Mouse (Mus musculus): ENCODE data around the gene Rpa1.
"Not testable (repeated sequence)": the region's sequence is repeated elsewhere in the genome, so short reads cannot be mapped to it uniquely, and the experiment has no call there.

Gene Rpa1

GRCm38 (mm10) chr11:75283784-75284183, 64.3 kb downstream of the Rpa1 start:
- DNase-seq = not testable (repeated sequence)

GRCm38 (mm10) chr11:75282496-75283120, 65.5 kb downstream of the Rpa1 start:
- peak; percentile 55 to 56 for DNase-seq

DNA sequence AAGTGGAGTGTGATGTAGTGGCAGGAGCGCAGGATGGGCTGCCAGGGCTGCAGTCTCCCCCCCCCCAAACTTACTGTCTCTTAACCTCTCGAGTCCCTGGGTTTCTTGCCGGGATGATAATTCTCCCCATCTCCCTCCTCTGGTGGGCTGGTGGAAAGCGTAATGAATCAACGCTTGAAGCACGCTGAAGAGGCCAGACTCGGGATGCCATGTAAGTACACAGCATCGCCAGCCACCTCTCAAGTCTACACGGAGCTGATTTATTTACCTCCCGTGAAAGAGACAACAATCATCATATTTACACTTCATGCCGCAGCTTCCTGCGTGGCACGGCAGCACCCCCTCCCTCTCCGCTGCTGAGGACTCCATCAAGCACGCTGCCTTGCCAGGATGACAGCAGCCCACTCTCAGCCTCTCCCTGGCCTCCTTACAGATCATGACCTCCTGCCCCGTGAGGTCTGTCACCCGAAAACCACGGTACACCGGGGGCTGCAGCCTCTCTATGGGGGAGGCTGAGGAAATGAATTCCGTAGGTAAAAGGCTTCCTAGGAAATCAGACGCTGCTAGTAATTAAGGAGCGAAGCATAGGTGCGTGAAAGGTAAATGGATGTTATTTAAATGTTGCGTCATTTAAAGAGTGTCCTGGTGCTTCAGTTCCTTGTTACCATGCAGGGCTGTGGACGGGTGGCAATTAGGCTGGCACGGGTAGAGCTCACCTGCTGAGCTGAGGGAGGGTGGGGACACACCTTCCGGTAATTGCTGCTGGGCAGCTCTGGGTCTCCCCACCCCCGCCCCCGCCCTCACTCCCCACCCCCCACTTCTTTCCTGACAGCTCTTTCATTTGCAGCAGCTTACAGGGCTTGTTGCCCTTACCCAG, 66.5 kb downstream of the Rpa1 start:
- DNase-seq = peak; percentile 56 to 60

DNA sequence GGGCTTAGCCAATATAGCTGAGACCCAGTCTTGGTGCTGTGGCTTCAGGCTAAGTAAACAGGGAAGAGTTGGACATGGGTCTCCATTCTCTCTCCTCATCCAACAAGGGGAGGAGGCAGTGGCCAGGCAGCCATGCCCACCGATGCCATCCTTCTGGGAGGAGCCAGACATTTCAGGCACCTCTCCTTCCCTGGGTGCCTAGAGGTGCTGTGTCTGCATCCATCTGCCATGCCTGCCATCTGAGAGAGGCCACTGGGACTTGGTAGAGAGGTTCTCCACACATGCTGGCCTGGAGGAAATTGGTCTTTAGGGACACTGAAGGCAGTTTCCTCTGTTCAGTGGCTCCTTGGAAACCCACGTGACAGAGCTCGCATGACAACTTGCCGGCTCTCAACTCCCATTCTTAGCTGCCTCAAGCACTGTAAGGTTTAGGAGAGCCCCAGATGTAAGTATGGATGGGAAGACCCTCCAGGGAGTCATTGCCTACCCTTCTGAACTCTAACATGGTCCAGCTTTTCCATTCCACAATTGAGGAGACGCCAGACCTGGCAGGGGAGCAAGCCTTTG, 67.6 kb downstream of the Rpa1 start:
- DNase-seq = no peak

DNA sequence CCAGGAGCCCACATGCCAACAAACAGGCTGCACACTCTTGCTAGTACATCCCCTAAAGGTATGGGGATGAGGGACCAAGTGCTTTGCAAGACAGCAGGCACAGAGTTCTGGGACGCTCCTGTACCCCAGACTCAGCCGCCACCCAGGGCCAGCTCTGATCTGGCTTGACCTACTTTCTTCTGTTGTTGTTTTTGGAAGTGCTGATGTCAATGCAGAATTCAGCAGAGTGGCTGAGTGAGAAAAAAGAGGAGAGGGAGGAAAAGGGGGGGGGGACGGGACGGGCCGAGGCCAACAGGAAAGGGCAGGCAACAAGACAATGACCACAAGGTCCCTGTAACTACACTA, 68.1 kb downstream of the Rpa1 start:
- no peak for DNase-seq

GRCm38 (mm10) chr11:75279342-75280065, 68.6 kb downstream of the Rpa1 start:
- peak; percentile 65 to 69 for DNase-seq

GRCm38 (mm10) chr11:75279013-75279341, 69.1 kb downstream of the Rpa1 start:
- no peak for DNase-seq

GRCm38 (mm10) chr11:75278115-75278514, 70.0 kb downstream of the Rpa1 start:
- DNase-seq = no peak

DNA sequence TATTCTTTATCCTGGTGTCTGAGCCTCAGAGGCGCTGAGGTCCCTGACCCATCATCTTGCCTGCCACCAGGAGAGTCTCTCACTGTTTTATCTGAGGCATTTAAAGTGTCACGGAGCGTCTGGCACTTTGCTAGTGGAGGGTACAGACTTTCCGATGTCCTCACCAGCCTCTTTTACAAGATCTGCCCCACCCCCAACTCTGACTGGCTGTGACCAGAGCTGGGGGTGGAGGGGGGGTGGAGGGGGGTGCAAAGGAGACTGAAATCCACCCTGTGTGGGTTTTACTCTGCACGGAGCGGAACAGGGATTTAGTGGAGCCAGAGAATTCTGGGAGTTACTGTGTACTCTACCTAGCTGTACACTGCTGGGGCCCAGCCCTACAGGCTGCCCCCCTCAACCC, 73.1 kb downstream of the Rpa1 start:
- no peak for DNase-seq

GRCm38 (mm10) chr11:75273466-75273865, 74.7 kb downstream of the Rpa1 start:
- peak in 1 of 2 experiments; percentile 39 for DNase-seq

GRCm38 (mm10) chr11:75270985-75271434, 77.1 kb downstream of the Rpa1 start:
- DNase-seq = peak; percentile 70 to 83

GRCm38 (mm10) chr11:75270276-75270984, 77.7 kb downstream of the Rpa1 start:
- DNase-seq = no peak

DNA sequence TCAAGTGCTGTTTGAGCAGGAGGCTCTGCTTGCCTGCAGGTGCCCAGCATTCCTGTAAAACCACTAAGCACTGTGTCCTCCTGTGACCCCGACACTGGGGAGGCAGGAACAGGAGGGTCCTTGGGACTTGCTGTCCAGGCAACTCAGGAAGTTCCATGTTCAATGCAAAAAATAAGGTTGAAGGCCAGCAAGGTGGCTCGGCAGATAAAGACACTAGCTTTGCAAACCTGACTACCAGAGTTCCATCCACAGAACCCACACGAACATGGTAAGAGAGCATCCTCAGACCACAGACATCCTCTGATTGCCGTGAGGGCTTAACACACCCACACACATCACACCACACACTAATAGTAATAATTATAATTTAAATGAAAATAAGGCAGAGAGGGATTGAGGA, 78.9 kb downstream of the Rpa1 start:
- DNase-seq = no peak

DNA sequence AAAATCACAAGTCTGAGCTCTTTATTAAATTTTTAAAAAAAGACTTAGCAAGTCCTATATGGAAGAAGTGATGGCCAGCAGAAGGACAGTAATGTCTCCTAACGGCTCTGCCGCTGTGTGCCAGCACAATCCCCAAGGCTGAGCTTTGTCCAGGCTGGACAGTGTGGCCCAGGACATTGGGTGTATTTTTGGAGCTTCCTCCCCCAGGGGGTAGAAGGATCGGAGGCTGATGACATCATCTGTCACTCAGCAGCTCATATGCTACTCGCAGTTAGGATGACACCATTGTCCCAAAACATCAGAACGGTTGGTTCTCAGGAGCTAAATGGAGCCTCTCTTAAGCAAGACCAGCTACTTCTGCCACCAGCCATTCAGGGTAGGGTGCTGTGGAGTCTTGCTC, 79.6 kb downstream of the Rpa1 start:
- peak in 1 of 2 experiments; percentile 43 for DNase-seq

DNA sequence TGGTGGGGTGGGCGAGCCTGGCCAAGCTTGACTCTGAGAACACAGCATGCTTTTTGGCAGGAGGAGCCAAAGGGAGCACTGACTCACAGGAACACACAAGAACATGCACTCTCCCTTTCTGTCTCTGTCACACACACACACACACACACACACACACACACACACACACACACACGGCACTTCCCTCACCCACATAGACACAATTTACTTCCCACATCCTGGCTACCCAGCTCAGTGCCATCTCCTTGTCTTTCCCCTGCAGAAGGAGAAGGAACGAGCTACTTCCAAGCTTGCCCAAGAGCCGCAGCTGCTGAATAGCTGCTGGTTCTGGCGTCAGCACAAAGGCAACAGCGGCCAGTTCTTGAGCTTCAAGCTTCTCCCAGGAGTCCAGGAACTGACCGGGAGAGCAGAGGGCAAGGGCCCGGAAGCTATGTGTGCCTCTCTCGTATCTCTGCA, 80.3 kb downstream of the Rpa1 start:
- DNase-seq = peak; percentile 71 to 74

- DNase-seq = no peak
These were observed 82.6 kb downstream of the Rpa1 start for GRCm38 (mm10) chr11:75265545-75265944.

DNA sequence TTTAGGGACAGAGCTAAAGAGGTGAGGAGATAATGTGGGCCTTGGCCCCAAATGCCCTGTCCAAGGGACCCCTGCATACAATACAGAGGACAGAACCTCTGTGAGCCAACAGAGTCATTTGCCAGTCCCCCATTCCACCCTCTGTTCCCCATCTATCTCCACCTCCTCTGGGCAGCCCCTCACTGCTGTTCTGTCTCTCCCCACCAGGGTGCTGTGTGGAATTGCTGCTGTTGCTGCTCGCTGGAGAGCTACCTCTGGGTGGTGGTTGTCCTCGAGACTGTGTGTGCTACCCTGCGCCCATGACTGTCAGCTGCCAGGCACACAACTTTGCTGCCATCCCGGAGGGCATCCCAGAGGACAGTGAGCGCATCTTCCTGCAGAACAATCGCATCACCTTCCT, 83.6 kb downstream of the Rpa1 start:
- no peak for DNase-seq

GRCm38 (mm10) chr11:75263964-75264312, 84.2 kb downstream of the Rpa1 start:
- DNase-seq = no peak

- DNase-seq = no peak
These were observed 84.7 kb downstream of the Rpa1 start for GRCm38 (mm10) chr11:75263274-75263963.

GRCm38 (mm10) chr11:75262791-75263190, 85.3 kb downstream of the Rpa1 start:
- DNase-seq = no peak

DNA sequence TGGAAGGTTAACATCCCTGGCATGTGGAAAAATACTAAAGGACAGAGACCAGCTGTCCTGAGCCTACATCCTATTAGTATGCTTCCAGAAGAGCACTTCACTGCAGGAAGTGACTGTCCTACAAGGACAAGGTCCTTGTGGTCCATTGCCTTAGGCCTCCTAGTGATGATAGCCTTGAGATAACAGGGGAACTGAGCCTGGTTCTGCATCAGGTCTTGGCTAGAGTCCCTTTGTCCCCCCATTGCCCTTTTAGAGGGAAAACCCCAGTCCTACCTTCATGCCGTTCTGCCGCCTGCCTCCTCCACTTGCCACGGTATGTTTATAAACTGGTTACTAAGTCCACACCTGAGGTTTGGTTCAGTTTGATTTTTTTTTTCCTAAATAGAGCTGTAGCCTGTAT, 85.9 kb downstream of the Rpa1 start:
- no peak for DNase-seq

DNA sequence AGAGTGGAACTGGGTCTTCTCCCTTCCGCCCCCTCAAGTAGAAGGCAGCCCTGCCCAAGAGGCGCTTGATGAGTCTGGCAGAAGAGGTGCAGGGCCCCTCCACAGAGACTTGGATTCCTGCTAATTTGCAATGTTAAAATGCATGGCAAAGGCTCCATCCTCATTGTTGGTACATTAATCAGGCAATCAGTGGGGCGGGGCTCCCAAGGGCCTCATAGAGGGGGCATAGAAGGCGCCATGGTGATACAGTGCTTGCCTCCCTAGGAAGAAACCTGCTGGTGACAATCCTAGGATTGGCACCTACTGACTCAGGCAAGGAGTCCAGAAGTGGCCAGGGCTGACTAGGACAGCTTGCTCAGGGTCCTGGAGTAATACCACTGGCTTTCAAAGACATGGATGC, 86.4 kb downstream of the Rpa1 start:
- DNase-seq = no peak
